Mouse (Mus musculus) hindbrain, embryonic 10.5 days (tissue): ENCODE results near the gene Slc1a7. TPM values are rescaled to one million over a fixed set of nuclear protein-coding genes. Genes with fewer than 3 reads are reported as not detected.

Source experiments
- DNase-seq: peaks from one replicate; pipeline ENCODE4 v3.0.0-alpha.2; 2017; ENCODE audit warnings: low spot score
- H3K27ac ChIP-seq: fragments of 300-500 bp; sonication (generic); 2 replicates; pipeline ENCODE4 v1.5.1; 2016; ENCODE audit warnings: mild to moderate bottlenecking, moderate library complexity
- H3K27me3 ChIP-seq: fragments of 300-500 bp; sonication (generic); 2 replicates; pipeline ENCODE4 v1.6.1; 2016; ENCODE audit warnings: mild to moderate bottlenecking; ENCODE audit not compliant: poor library complexity, insufficient read depth, severe bottlenecking
- H3K36me3 ChIP-seq: fragments of 300-500 bp; sonication (generic); 2 replicates; pipeline ENCODE4 v1.6.1; 2016; ENCODE audit warnings: mild to moderate bottlenecking, moderate library complexity
- H3K4me1 ChIP-seq: fragments of 300-500 bp; sonication (generic); replicated peaks from 2 replicates; pipeline ENCODE4 v1.6.1; 2016; ENCODE audit warnings: mild to moderate bottlenecking
- H3K4me3 ChIP-seq: fragments of 300-500 bp; sonication (generic); 2 replicates; pipeline ENCODE4 v1.5.1; 2016; ENCODE audit warnings: mild to moderate bottlenecking, moderate library complexity
- H3K9me3 ChIP-seq: fragments of 300-500 bp; sonication (generic); 2 replicates; pipeline ENCODE4 v1.6.1; 2016; ENCODE audit warnings: mild to moderate bottlenecking, moderate library complexity
- WGBS: fragments of 180-500 bp; shearing (Covaris S2); methylation state at CpG from one replicate; pipeline ENCODE4 v1.1.7; 2016; 5-methylcytosine and 5-hydroxymethylcytosine counted together
- polyA plus RNA-seq: library from polyadenylated mRNA; unstranded; fragments of >200 nt; fragmentation: Nextera tagmentation; extraction: Ambion mirVana; gene quantifications from 2 replicates; pipeline ENCODE4 v1.2.1, GENCODE M21; 2016

Gene Slc1a7
- polyA plus RNA-seq, 1 experiment from 2014 or later: not detected

DNA sequence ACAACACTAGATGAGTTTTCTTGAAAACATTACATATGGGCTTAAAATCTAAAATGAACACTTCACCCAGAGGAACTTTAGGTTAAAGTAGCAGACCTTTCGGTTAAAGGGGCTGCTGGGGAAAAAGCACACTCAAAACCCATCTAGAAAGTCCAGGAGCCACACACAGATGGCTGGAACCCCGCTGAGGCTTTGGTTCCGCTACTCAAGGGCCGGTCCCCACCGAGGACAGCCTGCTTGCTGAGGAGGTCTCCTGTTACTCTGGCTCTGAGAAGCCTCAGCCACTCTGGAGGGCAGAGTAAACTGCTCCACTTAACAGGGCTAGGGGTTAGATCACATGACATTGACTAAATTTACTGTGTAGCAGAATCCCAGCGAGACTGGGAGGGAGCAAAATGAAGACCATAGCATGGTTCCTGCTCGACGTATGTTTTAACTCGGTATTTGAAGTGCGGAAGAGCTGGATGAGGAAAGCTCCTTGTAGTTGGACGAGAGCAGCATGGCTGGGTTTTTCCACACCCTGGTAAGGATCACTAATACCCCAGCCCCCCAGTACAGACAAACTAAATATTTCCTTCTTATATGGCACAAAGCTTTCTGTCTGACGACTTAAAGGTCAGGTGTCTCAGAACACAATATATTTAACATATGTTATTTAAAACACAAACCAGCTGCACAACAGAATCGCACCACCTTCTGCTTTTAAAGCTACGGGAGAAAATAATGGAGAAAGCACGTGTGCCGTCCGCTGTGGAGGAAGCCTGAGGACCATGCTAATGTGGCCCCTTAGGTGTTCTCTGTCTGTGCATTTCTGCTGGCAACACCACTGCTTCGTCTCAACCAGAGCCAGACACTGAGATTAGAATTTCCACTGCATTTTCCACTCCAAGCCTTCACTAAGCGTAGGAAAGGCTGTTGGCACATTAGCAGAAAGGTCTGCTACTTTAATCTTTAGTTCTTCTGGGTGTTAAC is 77.3 kb downstream of the Slc1a7 start:
- Histone ChIP-seq H3K36me3 (peaks cover 68% of the 10 kb centered on the region), H3K27me3 (no peaks in the 10 kb centered on the region)

GRCm38 (mm10) chr4:108046136-108046535 is 78.0 kb downstream of the Slc1a7 start:
- H3K4me1 ChIP-seq: no peaks in the 10 kb centered on the region
- no peak for DNase-seq
- 90% methylated on average over 8 of the region's 8 CpGs for WGBS
- H3K9me3 ChIP-seq: no peaks in the 10 kb centered on the region
- H3K36me3 ChIP-seq: peaks cover 74% of the 10 kb centered on the region
- H3K4me3 ChIP-seq: no peak overlapping the region
- H3K27me3 ChIP-seq: no peaks in the 10 kb centered on the region
- no peak overlapping the region for H3K27ac ChIP-seq

More for the DNA sequence above, 77.3 kb downstream of the Slc1a7 start:
- DNase-seq: no peak
- Histone ChIP-seq H3K4me1 (no peaks in the 10 kb centered on the region), H3K27ac (no peak overlapping the region), H3K4me3 (no peak overlapping the region), H3K9me3 (no peaks in the 10 kb centered on the region)
- WGBS: 69% methylated on average over 19 of the region's 19 CpGs

- Histone ChIP-seq H3K4me1 (no peaks in the 10 kb centered on the region), H3K27ac (no peak overlapping the region), H3K36me3 (peaks cover 92% of the 10 kb centered on the region), H3K9me3 (no peaks in the 10 kb centered on the region), H3K4me3 (no peak overlapping the region), H3K27me3 (no peaks in the 10 kb centered on the region)
- 85% methylated on average over 10 of the region's 10 CpGs for WGBS
- no peak for DNase-seq
These were observed 83.6 kb downstream of the Slc1a7 start for GRCm38 (mm10) chr4:108051687-108052274.

- no peak overlapping the region for H3K27ac ChIP-seq
- H3K4me3 ChIP-seq: no peak overlapping the region
- no peaks in the 10 kb centered on the region for H3K27me3 ChIP-seq
- no peaks in the 10 kb centered on the region for H3K4me1 ChIP-seq
- no peaks in the 10 kb centered on the region for H3K9me3 ChIP-seq
- 89% methylated on average over 8 of the region's 8 CpGs for WGBS
- no peak for DNase-seq
- H3K36me3 ChIP-seq: peaks cover 89% of the 10 kb centered on the region
These were observed 84.5 kb downstream of the Slc1a7 start for GRCm38 (mm10) chr4:108052673-108053072.

DNA sequence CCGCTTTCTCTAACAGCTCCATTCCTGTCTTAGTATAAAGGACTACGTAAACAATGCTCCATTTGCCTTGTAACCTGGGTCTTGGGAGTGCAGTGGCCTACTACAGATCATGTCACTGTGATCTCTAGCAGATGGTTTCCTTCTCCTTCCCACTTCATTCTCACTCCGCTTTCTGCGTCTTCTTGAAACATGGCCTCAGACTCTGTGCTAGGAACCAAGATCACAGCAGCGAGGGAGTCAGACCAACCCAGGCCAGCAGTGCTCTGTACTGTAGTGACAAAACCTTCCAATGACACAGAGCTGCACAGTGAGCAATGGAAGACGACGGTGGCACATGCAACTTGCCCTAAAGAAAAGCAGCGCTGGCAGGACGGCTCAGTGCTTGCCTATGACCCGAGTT is 87.7 kb downstream of the Slc1a7 start:
- Histone ChIP-seq H3K27ac (no peak overlapping the region), H3K9me3 (no peaks in the 10 kb centered on the region), H3K27me3 (no peaks in the 10 kb centered on the region), H3K4me1 (peaks cover 8% of the 10 kb centered on the region; the same call in 1 of the 2 replicates), H3K36me3 (peaks cover 82% of the 10 kb centered on the region), H3K4me3 (no peak overlapping the region)
- DNase-seq: no peak
- WGBS: 90% methylated on average over 10 of the region's 10 CpGs

DNA sequence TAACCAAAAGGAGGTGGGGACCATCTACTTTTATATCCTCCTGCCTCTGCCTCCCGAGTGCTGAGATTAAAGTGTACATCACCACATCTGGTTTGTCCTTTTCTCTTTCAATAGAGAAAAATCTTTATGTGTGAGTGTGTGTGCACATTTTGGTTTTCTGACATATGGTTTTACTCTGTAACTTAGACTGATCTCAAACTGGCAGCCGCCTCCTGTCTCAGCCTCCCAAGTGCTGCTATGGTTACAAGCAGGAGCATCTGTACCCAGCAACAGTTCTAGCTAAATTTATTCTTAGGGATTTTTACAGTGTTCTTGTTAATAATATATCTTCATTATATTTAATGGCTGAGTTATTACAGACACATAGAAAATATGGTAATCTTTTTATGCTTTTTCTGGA is 89.1 kb downstream of the Slc1a7 start:
- Histone ChIP-seq H3K4me1 (peaks cover 8% of the 10 kb centered on the region; the same call in 1 of the 2 replicates), H3K27ac (no peak overlapping the region), H3K9me3 (0 out of 2 replicates have a peak, but pooled peaks cover under 1% of the 10 kb centered on the region), H3K27me3 (no peaks in the 10 kb centered on the region), H3K36me3 (peaks cover 83% of the 10 kb centered on the region), H3K4me3 (no peak overlapping the region)
- WGBS: 88% methylated on average over 2 of the region's 2 CpGs
- no peak for DNase-seq

GRCm38 (mm10) chr4:108058166-108058565 is 90.0 kb downstream of the Slc1a7 start:
- no peak overlapping the region for H3K27ac ChIP-seq
- no peak for DNase-seq
- no peaks in the 10 kb centered on the region for H3K27me3 ChIP-seq
- no peak overlapping the region for H3K4me3 ChIP-seq
- H3K4me1 ChIP-seq: peaks cover 8% of the 10 kb centered on the region; the same call in 1 of the 2 replicates
- 93% methylated on average over 10 of the region's 10 CpGs for WGBS
- H3K9me3 ChIP-seq: 0 out of 2 replicates have a peak, but pooled peaks cover 2% of the 10 kb centered on the region
- H3K36me3 ChIP-seq: peaks cover 83% of the 10 kb centered on the region

DNA sequence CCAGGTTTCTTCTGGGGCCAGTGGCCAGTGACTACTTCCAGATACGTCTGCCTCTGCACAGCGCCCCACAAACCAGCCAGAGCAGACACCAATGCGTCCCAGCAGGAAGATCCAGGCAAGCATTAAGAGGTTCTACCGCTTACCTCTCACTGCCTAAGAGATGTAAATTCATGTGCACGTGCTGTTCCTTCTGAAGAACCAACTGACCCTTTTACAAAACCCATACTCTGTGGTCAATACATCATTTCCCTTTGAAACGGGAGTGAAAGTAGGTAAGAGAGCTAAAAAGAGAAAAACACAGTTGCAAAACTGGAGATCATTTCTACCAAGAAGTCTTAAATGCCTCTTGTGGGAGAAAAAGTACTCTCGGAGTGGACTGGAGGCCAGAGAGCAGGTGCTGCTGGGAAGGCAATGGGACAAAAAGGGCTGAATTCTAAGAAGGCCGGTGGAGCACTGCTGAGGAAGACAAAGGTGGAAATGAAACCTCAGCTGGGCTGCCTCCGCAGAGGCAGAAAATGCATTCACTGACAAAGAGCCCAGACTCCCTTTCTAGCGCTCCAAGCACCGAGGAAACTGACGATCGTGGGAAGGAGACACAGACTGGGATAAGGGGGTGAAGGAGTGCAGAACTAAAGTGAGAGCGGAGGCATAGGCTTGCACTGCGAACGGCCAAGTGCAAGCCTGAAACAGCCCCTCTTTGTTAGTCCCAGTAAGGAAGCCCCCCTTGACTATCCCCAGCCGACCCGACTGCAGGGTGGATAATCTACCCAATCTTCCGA is 91.7 kb downstream of the Slc1a7 start:
- Histone ChIP-seq H3K4me1 (peaks cover 8% of the 10 kb centered on the region; the same call in 1 of the 2 replicates), H3K27ac (peak overlapping the region; percentile 73), H3K36me3 (peaks cover 80% of the 10 kb centered on the region), H3K27me3 (no peaks in the 10 kb centered on the region), H3K9me3 (0 out of 2 replicates have a peak, but pooled peaks cover 2% of the 10 kb centered on the region), H3K4me3 (no peak overlapping the region)
- no peak for DNase-seq
- WGBS: 50% methylated on average over 19 of the region's 19 CpGs

DNA sequence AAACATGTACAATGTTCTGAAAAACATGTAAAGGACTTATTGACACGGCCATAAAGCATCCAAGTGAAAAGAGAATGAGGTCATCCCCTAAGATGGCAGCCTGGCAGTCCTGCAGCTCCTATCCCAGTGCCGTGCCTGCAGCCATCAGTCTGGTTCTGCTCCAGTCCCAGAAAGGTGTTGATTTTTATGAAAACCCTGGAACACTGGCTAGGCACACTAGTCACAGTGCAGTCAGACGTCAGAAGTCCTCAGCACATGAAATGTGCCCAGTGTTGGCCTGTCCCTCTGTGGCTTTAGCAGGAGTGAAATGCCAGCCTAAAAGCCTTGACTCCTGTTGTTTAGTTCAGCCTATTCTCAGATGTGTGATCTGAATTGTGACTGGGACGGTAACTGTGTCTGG is 92.6 kb downstream of the Slc1a7 start:
- Histone ChIP-seq H3K27me3 (no peaks in the 10 kb centered on the region), H3K36me3 (peaks cover 79% of the 10 kb centered on the region), H3K27ac (no peak overlapping the region), H3K4me1 (peaks cover 8% of the 10 kb centered on the region; the same call in 1 of the 2 replicates), H3K9me3 (0 out of 2 replicates have a peak, but pooled peaks cover 2% of the 10 kb centered on the region), H3K4me3 (no peak overlapping the region)
- DNase-seq: no peak
- WGBS: 83% methylated on average over 4 of the region's 4 CpGs

- Histone ChIP-seq H3K4me3 (no peak overlapping the region), H3K27ac (no peak overlapping the region), H3K9me3 (0 out of 2 replicates have a peak, but pooled peaks cover 2% of the 10 kb centered on the region), H3K27me3 (no peaks in the 10 kb centered on the region), H3K4me1 (peaks cover 8% of the 10 kb centered on the region; the same call in 1 of the 2 replicates), H3K36me3 (peaks cover 81% of the 10 kb centered on the region)
- no peak for DNase-seq
- 96% methylated on average over 5 of the region's 5 CpGs for WGBS
These were observed 94.4 kb downstream of the Slc1a7 start for GRCm38 (mm10) chr4:108062524-108062923.
